Mouse (Mus musculus) midbrain, embryonic 13.5 days (tissue): ENCODE results near the gene Ufl1. TPM values are rescaled to one million over a fixed set of nuclear protein-coding genes. Genes with fewer than 3 reads are reported as not detected.
"Not testable (repeated sequence)": the region's sequence is repeated elsewhere in the genome, so short reads cannot be mapped to it uniquely, and the experiment has no call there.

Experiments
- ATAC-seq: fragments of 200-750 bp; cut with Nextera tagmentation; 2 replicates; pipeline ENCODE4 v1.8.0; 2017; ENCODE audit warnings: mild to moderate bottlenecking, moderate TSS enrichment, moderate library complexity
- H3K27ac ChIP-seq: fragments of 300-500 bp; sonication (generic); 2 replicates; pipeline ENCODE4 v1.5.1; 2015; ENCODE audit warnings: inconsistent platforms, mild to moderate bottlenecking, moderate library complexity
- H3K27me3 ChIP-seq: fragments of 300-500 bp; sonication (generic); 2 replicates; pipeline ENCODE4 v1.6.1; 2015; ENCODE audit warnings: mild to moderate bottlenecking, inconsistent platforms
- H3K36me3 ChIP-seq: fragments of 300-500 bp; sonication (generic); 2 replicates; pipeline ENCODE4 v1.6.1; 2015; ENCODE audit warnings: mild to moderate bottlenecking, inconsistent platforms
- H3K4me1 ChIP-seq: fragments of 300-500 bp; sonication (generic); replicated peaks from 2 replicates; pipeline ENCODE4 v1.6.1; 2015; ENCODE audit warnings: inconsistent platforms
- H3K4me2 ChIP-seq: fragments of 300-500 bp; sonication (generic); replicated peaks from 2 replicates; pipeline ENCODE4 v1.6.1; 2015; ENCODE audit warnings: moderate library complexity, mild to moderate bottlenecking, inconsistent platforms
- H3K4me3 ChIP-seq: fragments of 300-500 bp; sonication (generic); replicated peaks from 2 replicates; pipeline ENCODE4 v1.5.1; 2015; ENCODE audit warnings: mild to moderate bottlenecking, inconsistent platforms
- H3K9ac ChIP-seq: fragments of 300-500 bp; sonication (generic); replicated peaks from 2 replicates; pipeline ENCODE4 v1.6.1; 2015; ENCODE audit warnings: mild to moderate bottlenecking, inconsistent platforms
- H3K9me3 ChIP-seq: fragments of 300-500 bp; sonication (generic); 2 replicates; pipeline ENCODE4 v1.6.1; 2016; ENCODE audit warnings: mild to moderate bottlenecking, inconsistent platforms
- WGBS: fragments of 180-500 bp; shearing (Covaris S2); methylation state at CpG from one replicate; pipeline ENCODE4 v1.1.7; 2015; 5-methylcytosine and 5-hydroxymethylcytosine counted together
- polyA plus RNA-seq: library from polyadenylated mRNA; unstranded; fragments of >200 nt; fragmentation: Nextera tagmentation; extraction: Ambion mirVana; gene quantifications from 2 replicates; pipeline ENCODE4 v1.2.1, GENCODE M21; 2015

Ufl1 gene
- polyA plus RNA-seq = 33.6 and 38.0 TPM in 2 replicates

GRCm38 (mm10) chr4:25281671-25282038, at the start of gene Ufl1:
Gene Ufl1 (minus strand): TSS chr4:25281821.
- peak within 1 kb of the TSS; percentile 64 for H3K4me2 ChIP-seq
- H3K4me1 ChIP-seq = peaks cover 10% of the 10 kb centered on the region
- peak within 1 kb of the TSS; percentile 90 for H3K9ac ChIP-seq
- peak; percentile 99 for ATAC-seq
- H3K4me3 ChIP-seq = peak within 1 kb of the TSS; percentile 75
- under 1% methylated on average over 30 of the region's 30 CpGs for WGBS
- peaks cover 15% of the 10 kb centered on the region for H3K36me3 ChIP-seq
- peaks cover 4% of the 10 kb centered on the region; the same call in 1 of the 2 replicates for H3K27me3 ChIP-seq
- peak within 1 kb of the TSS; percentile 98 for H3K27ac ChIP-seq
- H3K9me3 ChIP-seq = no peaks in the 10 kb centered on the region

- H3K4me1 ChIP-seq = no peaks in the 10 kb centered on the region
- H3K36me3 ChIP-seq = no peaks in the 10 kb centered on the region
- H3K9ac ChIP-seq = no peak overlapping the region
- H3K27me3 ChIP-seq = no peaks in the 10 kb centered on the region
- H3K27ac ChIP-seq = no peak overlapping the region
- no peaks in the 10 kb centered on the region for H3K9me3 ChIP-seq
- WGBS = 88% methylated on average over 3 of the region's 3 CpGs
- H3K4me2 ChIP-seq = no peak overlapping the region
- no peak overlapping the region for H3K4me3 ChIP-seq
- no peak for ATAC-seq
Measured at GRCm38 (mm10) chr4:25325684-25326220, 44.1 kb upstream of the Ufl1 start.

GRCm38 (mm10) chr4:25322631-25323178, 41.1 kb upstream of the Ufl1 start:
- no peak overlapping the region for H3K27ac ChIP-seq
- 87% methylated on average over 2 of the region's 2 CpGs for WGBS
- H3K36me3 ChIP-seq = no peaks in the 10 kb centered on the region
- no peaks in the 10 kb centered on the region for H3K9me3 ChIP-seq
- H3K4me2 ChIP-seq = no peak overlapping the region
- H3K9ac ChIP-seq = no peak overlapping the region
- no peak for ATAC-seq
- no peak overlapping the region for H3K4me3 ChIP-seq
- H3K27me3 ChIP-seq = no peaks in the 10 kb centered on the region
- no peaks in the 10 kb centered on the region for H3K4me1 ChIP-seq

GRCm38 (mm10) chr4:25313767-25314166, 32.1 kb upstream of the Ufl1 start:
- Histone ChIP-seq H3K9me3 (no peaks in the 10 kb centered on the region), H3K4me3 (no peak overlapping the region), H3K27ac (no peak overlapping the region), H3K4me2 (no peak overlapping the region), H3K9ac (no peak overlapping the region), H3K27me3 (no peaks in the 10 kb centered on the region), H3K36me3 (no peaks in the 10 kb centered on the region), H3K4me1 (no peaks in the 10 kb centered on the region)
- WGBS = 87% methylated on average over 3 of the region's 3 CpGs
- ATAC-seq = no peak

GRCm38 (mm10) chr4:25285002-25285401, 3.4 kb upstream of the Ufl1 start:
- not testable (repeated sequence) for H3K36me3 ChIP-seq, H3K27ac ChIP-seq, H3K27me3 ChIP-seq, H3K9ac ChIP-seq, ATAC-seq, H3K4me2 ChIP-seq, H3K4me3 ChIP-seq, H3K4me1 ChIP-seq, H3K9me3 ChIP-seq
- WGBS = 83% methylated on average over 1 of the region's 1 CpGs

GRCm38 (mm10) chr4:25280938-25281670, 517 bp downstream of the Ufl1 start:
- peak overlapping the region; percentile 64 for H3K4me2 ChIP-seq
- H3K4me1 ChIP-seq = peaks cover 10% of the 10 kb centered on the region
- WGBS = 2% methylated on average over 32 of the region's 32 CpGs

GRCm38 (mm10) chr4:25272861-25273627, 8.6 kb downstream of the Ufl1 start:
- WGBS = 92% methylated on average over 7 of the region's 7 CpGs

More at GRCm38 (mm10) chr4:25280938-25281670, 517 bp downstream of the Ufl1 start:
- peaks cover 4% of the 10 kb centered on the region; the same call in 1 of the 2 replicates for H3K27me3 ChIP-seq
- H3K36me3 ChIP-seq = peaks cover 15% of the 10 kb centered on the region
- peak overlapping the region; percentile 98 for H3K27ac ChIP-seq
- peak overlapping the region; percentile 75 for H3K4me3 ChIP-seq
- H3K9me3 ChIP-seq = no peaks in the 10 kb centered on the region
- peak; percentile 96 for ATAC-seq
- H3K9ac ChIP-seq = peak overlapping the region; percentile 90

GRCm38 (mm10) chr4:25271926-25272325, 9.7 kb downstream of the Ufl1 start:
- Histone ChIP-seq H3K9me3 (no peaks in the 10 kb centered on the region), H3K27me3 (no peaks in the 10 kb centered on the region), H3K27ac (no peak overlapping the region), H3K9ac (no peak overlapping the region), H3K4me2 (no peak overlapping the region), H3K4me3 (no peak overlapping the region), H3K36me3 (peaks cover 77% of the 10 kb centered on the region), H3K4me1 (no peaks in the 10 kb centered on the region)
- 89% methylated on average over 1 of the region's 1 CpGs for WGBS
- no peak for ATAC-seq

More at GRCm38 (mm10) chr4:25272861-25273627, 8.6 kb downstream of the Ufl1 start:
- H3K4me2 ChIP-seq = no peak overlapping the region
- ATAC-seq = no peak
- H3K4me1 ChIP-seq = no peaks in the 10 kb centered on the region
- H3K9ac ChIP-seq = no peak overlapping the region
- H3K9me3 ChIP-seq = no peaks in the 10 kb centered on the region
- no peaks in the 10 kb centered on the region for H3K27me3 ChIP-seq
- H3K36me3 ChIP-seq = peaks cover 78% of the 10 kb centered on the region
- H3K4me3 ChIP-seq = no peak overlapping the region
- no peak overlapping the region for H3K27ac ChIP-seq

GRCm38 (mm10) chr4:25267144-25267543, 14.5 kb downstream of the Ufl1 start:
- Histone ChIP-seq H3K9me3 (no peaks in the 10 kb centered on the region), H3K27me3 (no peaks in the 10 kb centered on the region), H3K4me2 (no peak overlapping the region), H3K9ac (no peak overlapping the region), H3K27ac (no peak overlapping the region), H3K4me3 (no peak overlapping the region), H3K36me3 (peaks cover 72% of the 10 kb centered on the region), H3K4me1 (no peaks in the 10 kb centered on the region)
- 97% methylated on average over 3 of the region's 3 CpGs for WGBS
- no peak for ATAC-seq

- Histone ChIP-seq H3K27ac (no peak overlapping the region), H3K4me2 (no peak overlapping the region), H3K4me1 (no peaks in the 10 kb centered on the region), H3K27me3 (no peaks in the 10 kb centered on the region), H3K9ac (no peak overlapping the region), H3K9me3 (no peaks in the 10 kb centered on the region), H3K4me3 (no peak overlapping the region), H3K36me3 (peaks cover 42% of the 10 kb centered on the region)
- 94% methylated on average over 7 of the region's 7 CpGs for WGBS
- ATAC-seq = no peak
Measured at GRCm38 (mm10) chr4:25257822-25258398, 23.7 kb downstream of the Ufl1 start.

- Histone ChIP-seq H3K4me2 (no peak within 1 kb of the TSS), H3K4me3 (no peak within 1 kb of the TSS), H3K27me3 (no peaks in the 10 kb centered on the region), H3K9me3 (no peaks in the 10 kb centered on the region), H3K9ac (no peak within 1 kb of the TSS), H3K27ac (no peak within 1 kb of the TSS), H3K36me3 (no peaks in the 10 kb centered on the region), H3K4me1 (no peaks in the 10 kb centered on the region)
- 94% methylated on average over 3 of the region's 3 CpGs for WGBS
- no peak for ATAC-seq
Measured at GRCm38 (mm10) chr4:25242776-25243175, 38.8 kb downstream of the Ufl1 start, which contains the start of gene Fhl5. Gene Fhl5 (minus strand): TSS chr4:25242876.
